Mouse (Mus musculus) liver, embryonic 14.5 days (tissue): ENCODE results near the gene Fkbp1a.

Experiments used
- CTCF ChIP-seq: IDR thresholded peaks from 2 replicates; pipeline ENCODE4 v1.5.1; 2016; ENCODE audit warnings: antibody characterized with exemption, low read depth, control low read depth
- EP300 ChIP-seq: IDR thresholded peaks from 2 replicates; pipeline ENCODE4 v1.6.1; 2016; ENCODE audit warnings: antibody characterized with exemption, low read depth

DNA sequence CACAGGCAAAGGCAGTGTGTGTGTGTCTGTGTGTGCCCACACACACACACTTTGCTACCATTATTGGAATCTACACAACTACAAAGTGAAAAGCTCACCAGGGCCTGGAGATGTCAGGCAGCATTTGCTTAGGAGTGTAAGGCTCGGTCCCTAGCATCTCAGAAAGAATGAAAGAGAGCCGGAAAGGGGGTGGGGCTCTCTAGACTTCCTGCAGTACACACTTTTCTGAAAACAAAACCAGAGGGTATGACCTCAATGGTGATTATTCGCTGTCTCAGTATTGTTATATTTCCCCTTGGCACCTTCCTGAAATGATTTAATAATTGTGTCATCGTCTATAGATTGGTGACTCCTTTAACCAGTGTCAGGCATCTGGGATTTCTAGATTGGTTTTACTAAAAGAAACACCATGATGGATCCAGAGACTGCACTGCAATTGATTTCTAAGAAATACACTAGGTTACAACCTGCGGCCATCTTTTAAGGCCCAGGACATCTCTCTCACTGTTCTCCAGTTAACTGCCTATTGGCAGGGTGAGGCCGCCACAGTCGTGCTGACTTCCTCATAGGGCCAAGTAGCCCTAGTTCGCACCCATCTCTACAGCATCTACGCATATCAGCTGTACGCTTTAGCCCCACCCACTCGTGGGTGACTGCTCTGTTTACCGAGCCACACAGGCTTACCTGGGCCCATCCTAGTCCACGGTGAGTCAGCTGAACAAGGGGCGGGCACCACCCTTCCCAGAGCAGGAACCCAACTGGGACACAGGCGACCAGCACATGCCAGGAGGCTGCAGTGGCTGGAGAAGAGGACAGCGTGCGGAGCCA, 29.8 kb downstream of the Fkbp1a start, which contains the start of gene Sdcbp2:
- no peak for TF ChIP-seq CTCF
- no peak for TF ChIP-seq EP300
